Mouse (Mus musculus) embryonic facial prominence, embryonic 11.5 days (tissue): ENCODE results near the gene Pln. TPM values are rescaled to one million over a fixed set of nuclear protein-coding genes. Genes with fewer than 3 reads are reported as not detected.
A peak's percentile ranks its signal among the peaks of the same experiment; 100 is the strongest.

ENCODE experiments used
- ATAC-seq: fragments of 200-750 bp; cut with Nextera tagmentation; replicated peaks from 2 replicates; pipeline ENCODE4 v1.8.0; 2017; ENCODE audit warnings: low read depth; ENCODE audit not compliant: insufficient number of reproducible peaks, low FRiP score, low TSS enrichment
- DNase-seq: peaks from one replicate; pipeline ENCODE4 v3.0.0-alpha.2; 2015; ENCODE audit warnings: low spot score
- H3K27ac ChIP-seq: fragments of 300-500 bp; sonication (generic); replicated peaks from 2 replicates; pipeline ENCODE4 v1.5.1; 2014; ENCODE audit warnings: mild to moderate bottlenecking, low read depth, low read length, control low read depth
- H3K27me3 ChIP-seq: fragments of 300-500 bp; sonication (generic); 2 replicates; pipeline ENCODE4 v1.6.1; 2014; ENCODE audit warnings: mild to moderate bottlenecking, low read length, moderate library complexity, mixed read lengths; ENCODE audit not compliant: control insufficient read depth, insufficient read depth
- H3K36me3 ChIP-seq: fragments of 300-500 bp; sonication (generic); replicated peaks from 2 replicates; pipeline ENCODE4 v1.6.1; 2014; ENCODE audit warnings: low read depth, mild to moderate bottlenecking, low read length, moderate library complexity, mixed read lengths; ENCODE audit not compliant: control insufficient read depth, insufficient read depth
- H3K4me1 ChIP-seq: fragments of 300-500 bp; sonication (generic); 2 replicates; pipeline ENCODE4 v1.6.1; 2014; ENCODE audit warnings: low read length, mixed read lengths; ENCODE audit not compliant: control insufficient read depth, insufficient read depth
- H3K4me2 ChIP-seq: fragments of 300-500 bp; sonication (generic); 2 replicates; pipeline ENCODE4 v1.6.1; 2014; ENCODE audit warnings: low read depth, mild to moderate bottlenecking, control low read depth, low read length, moderate library complexity
- H3K4me3 ChIP-seq: fragments of 300-500 bp; sonication (generic); 2 replicates; pipeline ENCODE4 v1.5.1; 2014; ENCODE audit warnings: low read depth, low read length, control low read depth
- H3K9ac ChIP-seq: fragments of 300-500 bp; sonication (generic); replicated peaks from 2 replicates; pipeline ENCODE4 v1.6.1; 2014; ENCODE audit warnings: mild to moderate bottlenecking, control low read depth, low read length
- H3K9me3 ChIP-seq: fragments of 300-500 bp; sonication (generic); replicated peaks from 2 replicates; pipeline ENCODE4 v1.6.1; 2016; ENCODE audit warnings: mild to moderate bottlenecking, low read length, inconsistent platforms, mixed read lengths; ENCODE audit not compliant: control insufficient read depth
- WGBS: fragments of 180-500 bp; shearing (Covaris S2); extraction: QIAGEN DNeasy Blood & Tissue Kit; methylation state at CpG from one replicate; pipeline ENCODE4 v1.1.7; 2014; 5-methylcytosine and 5-hydroxymethylcytosine counted together
- polyA plus RNA-seq: library from polyadenylated mRNA; unstranded; fragments of >200 nt; fragmentation: Nextera tagmentation; extraction: Ambion mirVana; gene quantifications from 2 replicates; pipeline ENCODE4 v1.2.1, GENCODE M21; 2014

Gene Pln
- polyA plus RNA-seq, 1 experiment from 2014 or later: 2.7 TPM

DNA sequence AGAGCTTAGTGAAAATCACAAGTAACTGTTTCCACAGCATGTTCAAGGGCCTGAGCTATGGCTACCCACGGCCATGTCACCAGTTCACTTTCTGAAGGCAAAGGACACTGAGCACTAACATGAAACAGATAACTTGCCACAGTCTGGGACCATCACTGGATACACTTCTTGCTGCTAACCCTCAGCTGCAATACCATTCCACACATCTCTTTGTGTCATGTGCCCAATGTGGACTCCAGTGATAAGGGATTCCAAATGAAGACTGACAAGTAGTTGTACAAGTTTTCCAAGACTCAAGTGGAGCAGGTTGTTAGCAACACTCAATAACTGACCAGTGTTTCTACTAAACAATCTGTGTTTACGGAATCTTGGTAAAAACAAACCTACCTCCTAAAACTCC is 2.2 kb upstream of the Pln start:
- no peak overlapping the region for H3K4me2 ChIP-seq
- DNase-seq: no peak
- H3K27ac ChIP-seq: no peak overlapping the region
- ATAC-seq: no peak
- H3K4me1 ChIP-seq: no peaks in the 10 kb centered on the region
- no peaks in the 10 kb centered on the region for H3K9me3 ChIP-seq
- no peak overlapping the region for H3K4me3 ChIP-seq
- WGBS: 87% methylated on average over 2 of the region's 2 CpGs
- no peaks in the 10 kb centered on the region for H3K27me3 ChIP-seq
- no peak overlapping the region for H3K9ac ChIP-seq
- no peaks in the 10 kb centered on the region for H3K36me3 ChIP-seq

DNA sequence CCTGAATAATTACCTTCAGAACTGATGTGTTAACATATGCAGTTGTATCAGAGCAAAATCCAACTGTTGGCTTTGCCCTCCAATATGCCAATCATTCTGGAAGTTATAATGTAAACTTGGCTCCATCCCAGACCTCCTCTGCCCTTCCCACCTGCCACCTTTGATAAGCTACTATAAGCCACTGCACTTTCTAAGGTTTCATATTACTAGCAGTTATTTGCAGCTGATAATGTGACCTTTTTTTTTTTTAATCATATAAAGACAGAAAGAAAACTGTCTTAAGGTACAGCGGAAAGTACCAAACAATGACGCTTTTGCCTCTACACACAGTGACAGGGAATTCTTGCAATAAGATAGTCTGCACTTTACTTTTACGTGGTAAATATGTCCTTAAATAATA is 1.5 kb upstream of the Pln start:
- H3K4me1 ChIP-seq: no peaks in the 10 kb centered on the region
- 90% methylated on average over 3 of the region's 3 CpGs for WGBS
- H3K9me3 ChIP-seq: no peaks in the 10 kb centered on the region
- no peak for DNase-seq
- no peaks in the 10 kb centered on the region for H3K27me3 ChIP-seq
- H3K4me3 ChIP-seq: no peak overlapping the region
- H3K4me2 ChIP-seq: no peak overlapping the region
- no peak overlapping the region for H3K27ac ChIP-seq
- no peak overlapping the region for H3K9ac ChIP-seq
- no peak for ATAC-seq
- no peaks in the 10 kb centered on the region for H3K36me3 ChIP-seq

DNA sequence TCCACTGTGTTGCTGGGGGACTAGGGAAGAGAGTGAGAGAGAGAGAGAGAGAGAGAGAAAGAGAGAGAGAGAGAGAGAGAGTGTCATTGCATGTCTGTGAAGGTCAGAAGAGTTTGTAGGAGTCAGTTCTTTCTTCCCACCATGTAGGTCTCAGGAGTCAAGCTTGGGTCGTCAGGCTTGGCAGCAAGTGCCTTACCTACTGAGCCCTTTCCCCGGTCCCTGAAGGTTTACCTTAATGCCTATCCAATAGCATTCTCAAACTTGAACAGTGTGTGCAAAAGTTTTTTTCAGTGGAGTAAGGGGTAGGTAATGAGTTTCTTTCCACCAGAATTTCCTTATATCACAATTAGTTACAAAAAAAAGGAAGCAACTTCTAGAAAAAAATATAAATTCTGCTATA is 1.6 kb downstream of the Pln start:
- Histone ChIP-seq H3K27me3 (no peaks in the 10 kb centered on the region), H3K27ac (no peak overlapping the region), H3K9me3 (no peaks in the 10 kb centered on the region), H3K4me1 (no peaks in the 10 kb centered on the region), H3K4me2 (no peak overlapping the region), H3K4me3 (no peak overlapping the region), H3K9ac (no peak overlapping the region), H3K36me3 (no peaks in the 10 kb centered on the region)
- DNase-seq (no peak), ATAC-seq (no peak)
- WGBS: 47% methylated on average over 2 of the region's 2 CpGs

DNA sequence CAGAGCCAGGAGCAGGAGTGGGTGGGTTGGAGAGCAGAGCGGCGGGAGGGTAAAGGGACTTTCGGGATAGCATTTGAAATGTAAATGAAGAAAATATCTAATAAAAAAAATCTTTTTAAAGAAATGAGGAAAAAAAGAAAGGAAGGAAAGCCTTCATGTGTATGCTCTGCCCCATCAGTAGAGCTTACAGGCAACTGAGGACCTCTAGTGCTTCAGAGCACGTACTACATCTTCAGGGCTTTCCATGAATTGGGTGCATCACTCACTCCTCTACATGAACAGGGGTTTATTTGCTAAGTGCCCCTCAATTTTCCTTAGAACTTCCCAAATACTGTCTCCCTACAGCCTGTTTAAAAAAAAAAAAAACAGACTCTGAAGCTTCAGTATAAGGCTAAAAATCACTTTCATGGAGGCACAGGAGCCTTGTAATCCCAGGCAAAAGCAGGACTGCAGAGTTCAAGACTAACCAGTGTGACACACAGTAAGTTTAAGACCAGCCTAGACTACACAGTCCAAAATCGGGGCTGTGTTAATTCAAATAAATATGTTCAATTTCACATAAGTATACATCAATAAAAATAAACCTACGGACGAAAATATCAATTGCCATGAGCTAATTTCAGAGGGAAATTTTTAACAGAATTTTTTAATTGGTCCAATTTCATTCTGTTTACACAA is 4.0 kb downstream of the Pln start:
- H3K4me1 ChIP-seq: no peaks in the 10 kb centered on the region
- H3K4me2 ChIP-seq: no peak overlapping the region
- H3K27ac ChIP-seq: no peak overlapping the region
- no peak overlapping the region for H3K9ac ChIP-seq
- WGBS: 71% methylated on average over 7 of the region's 7 CpGs
- ATAC-seq: no peak
- H3K36me3 ChIP-seq: no peaks in the 10 kb centered on the region
- H3K9me3 ChIP-seq: no peaks in the 10 kb centered on the region
- peak; percentile 17 for DNase-seq
- H3K4me3 ChIP-seq: no peak overlapping the region
- no peaks in the 10 kb centered on the region for H3K27me3 ChIP-seq

DNA sequence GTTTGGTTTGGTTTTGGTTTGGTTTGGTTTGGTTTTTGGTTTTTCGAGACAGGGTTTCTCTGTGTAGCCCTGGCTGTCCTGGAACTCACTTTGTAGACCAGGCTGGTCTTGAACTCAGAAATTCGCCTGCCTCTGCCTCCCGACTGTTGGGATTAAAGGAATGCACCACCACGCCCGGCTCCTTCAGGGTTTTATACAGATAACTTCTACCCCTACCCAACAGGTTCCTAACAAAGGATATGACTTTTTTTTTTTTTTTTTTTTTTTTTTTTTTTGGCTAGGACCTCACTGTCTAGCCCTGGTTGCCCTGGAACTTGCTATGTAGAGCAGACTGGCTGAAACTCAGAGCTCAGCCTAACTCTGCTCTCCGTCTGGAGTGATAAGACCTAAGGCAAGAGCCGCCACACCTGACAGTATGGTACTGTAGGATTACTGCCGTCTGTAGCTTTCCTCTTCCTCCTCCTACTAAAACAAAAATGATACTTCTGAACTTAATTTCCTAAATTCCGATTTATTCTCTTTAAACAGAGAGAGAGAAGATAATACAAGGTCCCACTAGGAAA is 4.8 kb downstream of the Pln start:
- WGBS: 91% methylated on average over 9 of the region's 9 CpGs
- Histone ChIP-seq H3K4me3 (no peak overlapping the region), H3K9ac (no peak overlapping the region), H3K27me3 (no peaks in the 10 kb centered on the region), H3K4me1 (no peaks in the 10 kb centered on the region), H3K36me3 (no peaks in the 10 kb centered on the region), H3K4me2 (no peak overlapping the region), H3K9me3 (no peaks in the 10 kb centered on the region), H3K27ac (no peak overlapping the region)
- DNase-seq: no peak
- ATAC-seq: no peak

DNA sequence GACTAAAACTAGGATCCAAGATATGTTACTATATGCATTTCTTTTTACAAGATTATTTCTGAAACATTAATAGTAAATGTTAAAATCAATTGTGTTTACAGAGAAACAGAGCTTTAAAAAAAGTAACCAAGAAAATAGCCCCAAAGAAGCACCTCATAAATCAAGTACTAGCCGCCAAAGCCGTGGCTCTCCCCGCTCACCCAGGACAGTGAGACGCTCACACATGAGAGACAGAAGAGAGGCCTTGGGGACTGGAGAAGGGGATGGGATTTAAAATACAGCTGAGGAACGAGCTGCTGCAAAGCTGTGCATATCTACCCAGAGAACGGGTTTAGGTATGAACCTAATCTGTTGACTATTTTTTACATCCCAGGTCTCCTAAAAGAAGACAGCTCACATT is 5.9 kb downstream of the Pln start:
- no peaks in the 10 kb centered on the region for H3K4me1 ChIP-seq
- no peak overlapping the region for H3K4me2 ChIP-seq
- WGBS: 81% methylated on average over 6 of the region's 6 CpGs
- no peaks in the 10 kb centered on the region for H3K9me3 ChIP-seq
- H3K27me3 ChIP-seq: no peaks in the 10 kb centered on the region
- DNase-seq (no peak), ATAC-seq (no peak)
- no peak overlapping the region for H3K4me3 ChIP-seq
- no peak overlapping the region for H3K9ac ChIP-seq
- no peak overlapping the region for H3K27ac ChIP-seq
- H3K36me3 ChIP-seq: no peaks in the 10 kb centered on the region

DNA sequence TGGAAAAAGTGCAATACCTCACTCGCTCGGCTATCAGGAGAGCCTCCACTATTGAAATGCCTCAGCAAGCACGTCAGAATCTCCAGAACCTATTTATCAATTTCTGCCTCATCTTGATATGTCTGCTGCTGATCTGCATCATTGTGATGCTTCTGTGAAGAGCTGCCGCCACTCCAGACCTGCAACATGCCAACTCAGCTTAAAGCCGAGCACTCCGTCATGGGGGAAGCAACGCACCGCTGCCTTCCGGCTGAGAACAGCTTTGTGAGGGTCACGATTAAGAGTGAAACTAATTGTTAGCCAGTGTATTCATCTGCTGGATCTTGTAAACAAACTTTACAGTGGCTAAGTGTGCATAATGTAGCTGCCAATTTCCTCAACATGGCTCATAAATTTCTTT is 6.4 kb downstream of the Pln start:
- Histone ChIP-seq H3K9me3 (no peaks in the 10 kb centered on the region), H3K4me1 (no peaks in the 10 kb centered on the region), H3K4me3 (no peak overlapping the region), H3K27ac (no peak overlapping the region), H3K36me3 (no peaks in the 10 kb centered on the region), H3K4me2 (no peak overlapping the region), H3K27me3 (no peaks in the 10 kb centered on the region), H3K9ac (no peak overlapping the region)
- DNase-seq (no peak), ATAC-seq (no peak)
- 83% methylated on average over 10 of the region's 10 CpGs for WGBS

DNA sequence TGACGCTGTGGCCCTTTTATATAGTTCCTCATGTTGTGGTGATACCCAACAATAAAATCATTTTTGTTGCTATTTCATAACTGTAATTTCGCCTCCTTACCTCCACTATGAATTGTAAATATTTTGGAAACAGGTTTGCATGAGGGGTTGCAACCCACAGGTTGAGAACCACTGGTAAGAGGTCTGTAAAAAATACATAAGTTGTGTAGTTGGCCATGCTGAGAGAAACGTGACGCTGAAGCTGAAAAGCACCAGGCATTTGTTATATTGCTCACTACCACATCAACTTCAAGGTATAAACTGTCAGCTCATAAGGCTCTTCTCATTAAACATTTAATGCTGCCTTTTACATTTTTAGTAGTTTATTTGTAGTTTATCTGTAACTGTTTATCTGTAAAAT is 8.0 kb downstream of the Pln start:
- Histone ChIP-seq H3K9ac (no peak overlapping the region), H3K27me3 (no peaks in the 10 kb centered on the region), H3K4me1 (no peaks in the 10 kb centered on the region), H3K9me3 (no peaks in the 10 kb centered on the region), H3K4me3 (no peak overlapping the region), H3K36me3 (no peaks in the 10 kb centered on the region), H3K4me2 (no peak overlapping the region), H3K27ac (no peak overlapping the region)
- ATAC-seq (no peak), DNase-seq (no peak)
- WGBS: 89% methylated on average over 4 of the region's 4 CpGs
